Mouse (Mus musculus) myocyte (in vitro differentiated cells): Measurements from ENCODE around the gene Umod. TPM values are rescaled to one million over a fixed set of nuclear protein-coding genes. Genes with fewer than 3 reads are reported as not detected.

Experiments used
- H3K27me3 ChIP-seq: one replicate; pipeline ENCODE4 v1.6.1; 2011; ENCODE audit not compliant: control insufficient read depth, insufficient read depth, insufficient read length
- H3K36me3 ChIP-seq: one replicate; pipeline ENCODE4 v1.6.1; 2011; ENCODE audit not compliant: control insufficient read depth, insufficient read depth
- H3K4me2 ChIP-seq: one replicate; pipeline ENCODE4 v1.6.1; 2011; ENCODE audit warnings: low read depth, control low read depth
- H3K4me3 ChIP-seq: one replicate; pipeline ENCODE4 v1.5.1; 2011; ENCODE audit warnings: mild to moderate bottlenecking, control low read depth, moderate library complexity
- H3K79me2 ChIP-seq: one replicate; pipeline ENCODE4 v1.6.1; 2011; ENCODE audit not compliant: control insufficient read depth, insufficient read depth
- H3ac ChIP-seq: one replicate; pipeline ENCODE4 v1.6.1; 2011; ENCODE audit not compliant: control insufficient read depth, insufficient read length
- CEBPB ChIP-seq: IDR thresholded peaks from 2 replicates; pipeline ENCODE4 v1.6.1; 2011; ENCODE audit warnings: mild to moderate bottlenecking, moderate library complexity; ENCODE audit not compliant: poor library complexity, insufficient read depth, severe bottlenecking
- E2F4 ChIP-seq: IDR thresholded peaks from one replicate; pipeline ENCODE4 v1.6.1; 2011; ENCODE audit warnings: mild to moderate bottlenecking, control low read depth, moderate library complexity; ENCODE audit not compliant: insufficient read depth
- MAX ChIP-seq: IDR thresholded peaks from one replicate; pipeline ENCODE4 v1.6.1; 2011; ENCODE audit warnings: low read depth, mild to moderate bottlenecking, control low read depth
- MYOD1 ChIP-seq, 3 experiments: IDR thresholded peaks; one replicate each; pipeline ENCODE4 v1.6.1; 2011; ENCODE audit warnings: control low read depth in 2 of 3, low read depth in 2 of 3, mild to moderate bottlenecking in 2 of 3, moderate library complexity in 1 of 3; ENCODE audit not compliant: insufficient read length in 2 of 3, control insufficient read depth in 1 of 3
- MYOG ChIP-seq, 3 experiments: IDR thresholded peaks; one replicate each; pipeline ENCODE4 v1.6.1; 2011; ENCODE audit warnings: control low read depth in 2 of 3, low read depth in 2 of 3, mild to moderate bottlenecking in 2 of 3; ENCODE audit not compliant: insufficient read length in 2 of 3, control insufficient read depth in 1 of 3, insufficient read depth in 1 of 3
- POLR2A ChIP-seq: IDR thresholded peaks from one replicate; pipeline ENCODE4 v1.6.1; 2011; ENCODE audit warnings: low read depth, mild to moderate bottlenecking, control low read depth, moderate library complexity; ENCODE audit not compliant: insufficient read length
- POLR2AphosphoS2 ChIP-seq: IDR thresholded peaks from one replicate; pipeline ENCODE4 v1.6.1; 2011; ENCODE audit warnings: low read depth, control low read depth; ENCODE audit not compliant: insufficient read length
- REST ChIP-seq: IDR thresholded peaks from one replicate; pipeline ENCODE4 v1.6.1; 2011; ENCODE audit warnings: mild to moderate bottlenecking, control low read depth, moderate library complexity; ENCODE audit not compliant: insufficient read depth, insufficient read length
- SRF ChIP-seq: IDR thresholded peaks from one replicate; pipeline ENCODE4 v1.6.1; 2011; ENCODE audit warnings: low read depth; ENCODE audit not compliant: control insufficient read depth, insufficient read length
- TCF12 ChIP-seq: IDR thresholded peaks from one replicate; pipeline ENCODE4 v1.6.1; 2011; ENCODE audit warnings: mild to moderate bottlenecking, control low read depth; ENCODE audit not compliant: poor library complexity, insufficient read depth, severe bottlenecking
- TCF3 ChIP-seq: IDR thresholded peaks from one replicate; pipeline ENCODE4 v1.6.1; 2011; ENCODE audit warnings: low read depth, control low read depth; ENCODE audit not compliant: insufficient read length
- USF1 ChIP-seq: IDR thresholded peaks from one replicate; pipeline ENCODE4 v1.6.1; 2011; ENCODE audit warnings: low read depth, mild to moderate bottlenecking, control low read depth, moderate library complexity
- polyA plus RNA-seq: library from polyadenylated mRNA; unstranded; fragments of >200 nt; fragmentation: generic; extraction: Trizol; gene quantifications from one replicate; pipeline ENCODE4 v1.2.1, GENCODE M21; 2012; ENCODE audit warnings: missing spikeins

The Umod gene
- polyA plus RNA-seq, 1 experiment = not detected

DNA sequence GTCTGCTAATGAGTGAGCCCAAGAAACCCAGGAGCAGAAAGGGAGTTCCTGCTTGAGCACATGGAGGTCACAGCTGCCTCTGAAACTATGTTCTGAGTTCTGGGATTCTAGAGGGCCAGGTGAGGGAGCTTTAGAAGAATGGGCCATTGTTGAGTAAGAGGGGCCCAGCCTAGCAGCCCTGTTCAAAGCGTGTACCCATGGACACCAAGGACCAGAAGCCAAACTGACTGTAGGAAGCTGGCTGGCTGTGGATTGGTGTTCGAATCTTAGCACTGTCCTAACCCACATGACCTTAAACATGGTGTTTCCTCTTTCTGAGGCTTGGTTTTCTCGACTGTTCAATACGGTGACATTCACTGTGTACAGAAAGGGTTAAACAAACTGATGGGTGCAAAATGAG, 44.3 kb upstream of the Umod start, which contains the start of gene Pdilt:
Gene Pdilt (minus strand): TSS at position 101 of the 400 bp plus-strand sequence.
- Histone ChIP-seq H3K79me2 (no peaks in the 10 kb centered on the region), H3ac (no peak within 1 kb of the TSS), H3K4me3 (no peak within 1 kb of the TSS), H3K4me2 (no peak within 1 kb of the TSS), H3K36me3 (no peaks in the 10 kb centered on the region), H3K27me3 (no peaks in the 10 kb centered on the region)
- TF ChIP-seq POLR2A = no peak
- TF ChIP-seq MYOD1 (IDR thresholded peaks at IDR 0.05; ENCODE audit: control insufficient read depth in 1 of 3, insufficient read length in 2 of 3, low read depth in 2 of 3) = no peak
- no peak for TF ChIP-seq CEBPB
- TF ChIP-seq POLR2AphosphoS2 = no peak
- no peak for TF ChIP-seq E2F4
- no peak for TF ChIP-seq MYOG (IDR thresholded peaks at IDR 0.05; ENCODE audit: control insufficient read depth in 1 of 3, insufficient read depth in 1 of 3, insufficient read length in 2 of 3, low read depth in 2 of 3)
- no peak for TF ChIP-seq MAX
- TF ChIP-seq SRF = no peak
- no peak for TF ChIP-seq TCF12
- no peak for TF ChIP-seq USF1
- no peak for TF ChIP-seq TCF3
- TF ChIP-seq REST = no peak

- Histone ChIP-seq H3K36me3 (no peaks in the 10 kb centered on the region), H3ac (no peak overlapping the region), H3K4me3 (no peak overlapping the region), H3K79me2 (no peaks in the 10 kb centered on the region), H3K4me2 (no peak overlapping the region), H3K27me3 (no peaks in the 10 kb centered on the region)
- no peak for TF ChIP-seq TCF12
- TF ChIP-seq MYOD1 (IDR thresholded peaks at IDR 0.05; ENCODE audit: control insufficient read depth in 1 of 3, insufficient read length in 2 of 3, low read depth in 2 of 3) = no peak
- TF ChIP-seq CEBPB = no peak
- no peak for TF ChIP-seq USF1
- no peak for TF ChIP-seq REST
- no peak for TF ChIP-seq MYOG (IDR thresholded peaks at IDR 0.05; ENCODE audit: control insufficient read depth in 1 of 3, insufficient read depth in 1 of 3, insufficient read length in 2 of 3, low read depth in 2 of 3)
- TF ChIP-seq MAX = no peak
- no peak for TF ChIP-seq E2F4
- no peak for TF ChIP-seq TCF3
- TF ChIP-seq POLR2A = no peak
- TF ChIP-seq POLR2AphosphoS2 = no peak
- TF ChIP-seq SRF = no peak
These were observed 43.3 kb upstream of the Umod start for GRCm38 (mm10) chr7:119522385-119522784.

- H3K4me3 ChIP-seq = no peak overlapping the region
- H3ac ChIP-seq = no peak overlapping the region
- H3K27me3 ChIP-seq = no peaks in the 10 kb centered on the region
- no peaks in the 10 kb centered on the region for H3K79me2 ChIP-seq
- TF ChIP-seq MYOD1 (IDR thresholded peaks at IDR 0.05; ENCODE audit: control insufficient read depth in 1 of 3, insufficient read length in 2 of 3, low read depth in 2 of 3) (no peak), MYOG (IDR thresholded peaks at IDR 0.05; ENCODE audit: control insufficient read depth in 1 of 3, insufficient read depth in 1 of 3, insufficient read length in 2 of 3, low read depth in 2 of 3) (no peak), MAX (no peak), POLR2A (no peak), POLR2AphosphoS2 (no peak), SRF (no peak), CEBPB (no peak), TCF3 (no peak), USF1 (no peak)
- H3K4me2 ChIP-seq = no peak overlapping the region
- no peaks in the 10 kb centered on the region for H3K36me3 ChIP-seq
These were observed 42.7 kb upstream of the Umod start for GRCm38 (mm10) chr7:119521816-119522215.

GRCm38 (mm10) chr7:119519654-119520053, 40.6 kb upstream of the Umod start:
- Histone ChIP-seq H3K36me3 (no peaks in the 10 kb centered on the region), H3K27me3 (no peaks in the 10 kb centered on the region), H3K79me2 (no peaks in the 10 kb centered on the region), H3ac (no peak overlapping the region), H3K4me3 (no peak overlapping the region), H3K4me2 (no peak overlapping the region)
- TF ChIP-seq MYOD1 (IDR thresholded peaks at IDR 0.05; ENCODE audit: control insufficient read depth in 1 of 3, insufficient read length in 2 of 3, low read depth in 2 of 3) (no peak), MYOG (IDR thresholded peaks at IDR 0.05; ENCODE audit: control insufficient read depth in 1 of 3, insufficient read depth in 1 of 3, insufficient read length in 2 of 3, low read depth in 2 of 3) (no peak), CEBPB (no peak), E2F4 (no peak), REST (no peak), USF1 (no peak), POLR2A (no peak), SRF (no peak), POLR2AphosphoS2 (no peak), MAX (no peak), TCF3 (no peak), TCF12 (no peak)
